Mouse (Mus musculus) G1E (cell line): Measurements from ENCODE around the gene Chd5.

Experiments
- CTCF ChIP-seq: IDR thresholded peaks from 2 replicates; pipeline ENCODE4 v1.5.1; 2012; ENCODE audit warnings: low read depth, low read length, inconsistent platforms, mixed read lengths
- GATA1 ChIP-seq: IDR thresholded peaks from 2 replicates; pipeline ENCODE4 v1.6.1; 2012; ENCODE audit warnings: borderline replicate concordance, low read length, inconsistent platforms, mixed read lengths
- GATA2 ChIP-seq: IDR thresholded peaks from 2 replicates; pipeline ENCODE4 v1.6.1; 2012; ENCODE audit warnings: low read depth, low read length, inconsistent platforms, borderline replicate concordance
- POLR2AphosphoS5 ChIP-seq: IDR thresholded peaks from 2 replicates; pipeline ENCODE4 v1.6.1; 2012; ENCODE audit warnings: low read depth, low read length, inconsistent platforms; ENCODE audit not compliant: insufficient replicate concordance
- TAL1 ChIP-seq: conservative IDR thresholded peaks from 2 replicates; pipeline ENCODE4 v1.6.1; 2012; ENCODE audit warnings: low read depth, low read length, inconsistent platforms, mixed read lengths

- TF ChIP-seq POLR2AphosphoS5: no peak
- TF ChIP-seq CTCF: no peak
- TF ChIP-seq GATA1: no peak
- no peak for TF ChIP-seq TAL1
- no peak for TF ChIP-seq GATA2
These were observed 12.4 kb downstream of the Chd5 start for GRCm38 (mm10) chr4:152350722-152351421.
